Mouse (Mus musculus) C2C12 (cell line): ENCODE results near the gene Plxna1. TPM values are rescaled to one million over a fixed set of nuclear protein-coding genes. Genes with fewer than 3 reads are reported as not detected.

Experiments
- H3K27me3 ChIP-seq: one replicate; pipeline ENCODE4 v1.6.1; 2011; ENCODE audit not compliant: control insufficient read depth, insufficient read depth, insufficient read length
- H3K36me3 ChIP-seq: one replicate; pipeline ENCODE4 v1.6.1; 2011; ENCODE audit not compliant: control insufficient read depth, insufficient read depth
- H3K4me3 ChIP-seq: one replicate; pipeline ENCODE4 v1.5.1; 2011; ENCODE audit warnings: mild to moderate bottlenecking, control low read depth; ENCODE audit not compliant: poor library complexity, insufficient read depth, severe bottlenecking
- H3K79me2 ChIP-seq: one replicate; pipeline ENCODE4 v1.6.1; 2011; ENCODE audit not compliant: control insufficient read depth, insufficient read depth
- H3K79me3 ChIP-seq: one replicate; pipeline ENCODE4 v1.6.1; 2011; ENCODE audit warnings: low read depth, control low read depth
- H3ac ChIP-seq: one replicate; pipeline ENCODE3; 2011; ENCODE audit warnings: low read depth; ENCODE audit not compliant: control insufficient read depth, insufficient read length
- CEBPB ChIP-seq: IDR thresholded peaks from one replicate; pipeline ENCODE4 v1.6.1; 2011; ENCODE audit warnings: low read depth, mild to moderate bottlenecking, control low read depth, moderate library complexity
- CTCF ChIP-seq: IDR thresholded peaks from one replicate; pipeline ENCODE4 v1.5.1; 2011; ENCODE audit not compliant: control insufficient read depth, insufficient read depth, insufficient read length
- FOSL1 ChIP-seq: IDR thresholded peaks from one replicate; pipeline ENCODE4 v1.8.0; 2011; ENCODE audit warnings: mild to moderate bottlenecking, low read length; ENCODE audit not compliant: poor library complexity, insufficient read depth, severe bottlenecking
- MAX ChIP-seq: IDR thresholded peaks from one replicate; pipeline ENCODE4 v1.6.1; 2011; ENCODE audit warnings: mild to moderate bottlenecking, control low read depth
- MYOD1 ChIP-seq: IDR thresholded peaks from one replicate; pipeline ENCODE4 v1.6.1; 2011; ENCODE audit warnings: low read depth; ENCODE audit not compliant: control insufficient read depth, insufficient read length
- MYOG ChIP-seq: IDR thresholded peaks from one replicate; pipeline ENCODE4 v1.6.1; 2011; ENCODE audit not compliant: control insufficient read depth, insufficient read length; ENCODE audit errors: extremely low read depth
- USF1 ChIP-seq: IDR thresholded peaks from one replicate; pipeline ENCODE4 v1.6.1; 2011; ENCODE audit warnings: low read depth, mild to moderate bottlenecking, control low read depth, moderate library complexity
- polyA plus RNA-seq: library from polyadenylated mRNA; unstranded; fragments of >200 nt; fragmentation: generic; extraction: Trizol; gene quantifications from one replicate; pipeline ENCODE4 v1.2.1, GENCODE M21; 2012; ENCODE audit warnings: missing spikeins

Plxna1 gene
- polyA plus RNA-seq, 1 experiment = 40.9 TPM

DNA sequence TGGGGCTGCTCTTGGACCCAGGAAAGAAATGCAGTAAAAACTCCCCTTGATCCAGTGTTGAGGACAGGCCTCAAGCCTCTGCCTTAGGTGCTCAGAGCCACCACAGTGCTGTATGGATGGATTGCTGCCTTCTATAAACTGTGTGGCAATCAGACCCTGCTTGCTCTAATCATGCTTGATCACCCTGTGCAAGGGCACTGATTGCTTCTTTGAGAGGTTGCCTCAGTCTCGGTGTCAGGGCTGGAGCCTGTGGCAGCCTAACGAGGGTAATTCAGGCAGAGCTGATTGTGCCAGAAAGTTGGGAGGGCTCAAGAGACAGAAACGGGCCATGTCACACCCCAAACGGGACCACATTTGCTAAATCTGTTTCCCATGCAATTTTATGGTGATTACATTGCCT lies 47.2 kb downstream of the Plxna1 start:
- Histone ChIP-seq H3K27me3 (no peaks in the 10 kb centered on the region), H3K4me3 (no peak overlapping the region), H3K36me3 (peaks cover 33% of the 10 kb centered on the region), H3ac (no peak overlapping the region), H3K79me2 (no peaks in the 10 kb centered on the region), H3K79me3 (no peaks in the 10 kb centered on the region)
- TF ChIP-seq CTCF (no peak), MYOD1 (no peak), CEBPB (no peak), FOSL1 (no peak), MAX (no peak)

DNA sequence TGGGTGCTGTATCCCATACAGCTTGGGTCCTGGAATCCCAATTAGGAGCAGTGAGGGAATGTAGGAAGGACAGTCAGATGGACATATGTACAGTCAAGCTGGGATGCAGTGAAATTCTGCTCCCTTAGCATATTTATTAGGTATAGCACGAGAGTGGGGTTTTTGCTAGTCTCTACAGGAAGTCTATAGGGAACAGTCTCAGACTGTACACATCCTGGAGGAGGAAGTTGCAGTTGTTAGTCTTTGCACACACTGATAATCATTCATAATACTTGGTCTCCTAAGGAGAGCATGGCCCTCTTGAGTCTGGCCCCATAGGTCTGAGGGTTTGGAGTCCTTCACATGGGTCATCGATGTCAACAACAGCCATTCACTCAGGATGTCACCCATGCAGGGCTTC lies 50.9 kb downstream of the Plxna1 start:
- Histone ChIP-seq H3K4me3 (no peak overlapping the region), H3K27me3 (no peaks in the 10 kb centered on the region), H3K79me2 (no peaks in the 10 kb centered on the region), H3K79me3 (no peaks in the 10 kb centered on the region), H3ac (no peak overlapping the region), H3K36me3 (peaks cover 5% of the 10 kb centered on the region)
- TF ChIP-seq FOSL1 (no peak), USF1 (no peak), MYOD1 (no peak), MYOG (no peak), CTCF (no peak), MAX (no peak), CEBPB (no peak)

DNA sequence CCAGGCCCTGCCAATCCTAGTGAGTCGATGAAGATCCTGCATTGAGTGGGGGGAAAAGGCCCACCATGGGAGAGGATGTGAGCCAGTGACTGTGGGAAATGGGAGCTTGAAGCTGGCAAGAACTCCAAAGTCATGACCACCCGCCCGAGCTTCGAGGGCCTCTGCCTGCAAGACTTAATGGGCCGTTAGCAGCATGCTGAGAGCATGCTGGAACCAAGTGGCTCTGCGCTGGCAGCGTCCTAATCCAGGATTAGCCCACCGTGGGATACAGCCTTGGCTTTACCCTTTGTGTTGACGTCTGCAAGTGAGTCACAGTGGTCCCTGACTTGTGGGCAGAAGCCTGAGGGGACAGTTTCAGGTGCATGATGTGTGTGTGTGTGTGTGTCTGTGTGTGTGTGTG lies 52.2 kb downstream of the Plxna1 start:
- H3ac ChIP-seq = no peak overlapping the region
- H3K36me3 ChIP-seq = no peaks in the 10 kb centered on the region
- H3K4me3 ChIP-seq = no peak overlapping the region
- no peaks in the 10 kb centered on the region for H3K79me2 ChIP-seq
- no peaks in the 10 kb centered on the region for H3K27me3 ChIP-seq
- TF ChIP-seq FOSL1 (no peak), MYOD1 (no peak), MAX (no peak), CTCF (no peak), MYOG (no peak), USF1 (no peak), CEBPB (no peak)
- H3K79me3 ChIP-seq = no peaks in the 10 kb centered on the region

DNA sequence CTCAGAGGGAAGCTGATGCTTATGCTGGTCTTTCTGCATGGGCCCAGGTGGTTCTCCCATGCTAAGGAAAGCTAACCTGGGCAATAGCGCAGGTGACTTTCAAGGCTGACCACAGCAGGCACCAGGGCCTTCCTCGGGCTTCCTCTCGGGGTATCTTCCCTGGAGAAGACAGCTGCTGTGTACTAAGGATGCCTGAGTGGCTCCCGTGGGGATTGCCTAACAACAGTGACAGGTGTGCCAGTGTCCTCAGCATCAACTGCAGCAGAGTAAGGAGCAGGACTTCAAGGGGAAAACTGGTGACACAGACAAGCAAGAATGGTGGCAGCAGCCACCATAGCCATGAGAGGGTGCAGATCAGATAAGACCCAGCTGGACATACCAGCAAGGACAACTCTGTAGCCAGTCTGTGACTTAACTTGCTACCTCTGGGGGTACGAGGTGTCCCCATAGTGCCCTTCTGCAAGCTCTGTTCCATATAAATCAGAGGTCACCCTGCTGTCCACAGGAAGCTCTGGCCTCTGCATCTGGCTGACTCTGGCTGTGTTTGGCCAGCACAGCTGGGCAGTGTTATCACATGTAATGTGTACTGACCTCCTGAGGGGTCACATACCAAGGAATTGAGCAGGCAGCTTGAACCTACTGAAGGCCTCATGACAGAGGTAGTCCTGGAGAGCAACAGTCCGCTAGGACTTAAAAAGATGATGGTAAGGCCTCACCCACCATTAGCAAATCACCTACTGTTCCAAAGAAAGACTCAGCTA lies 54.0 kb downstream of the Plxna1 start:
- TF ChIP-seq CEBPB = no peak
- no peak for TF ChIP-seq MYOD1
- TF ChIP-seq MAX = no peak
- TF ChIP-seq CTCF = no peak
- TF ChIP-seq FOSL1 = no peak
- no peak for TF ChIP-seq MYOG
- TF ChIP-seq USF1 = no peak
- no peaks in the 10 kb centered on the region for H3K36me3 ChIP-seq
- no peaks in the 10 kb centered on the region for H3K27me3 ChIP-seq
- H3K4me3 ChIP-seq = no peak overlapping the region
- H3ac ChIP-seq = no peak overlapping the region
- no peaks in the 10 kb centered on the region for H3K79me3 ChIP-seq
- H3K79me2 ChIP-seq = no peaks in the 10 kb centered on the region

DNA sequence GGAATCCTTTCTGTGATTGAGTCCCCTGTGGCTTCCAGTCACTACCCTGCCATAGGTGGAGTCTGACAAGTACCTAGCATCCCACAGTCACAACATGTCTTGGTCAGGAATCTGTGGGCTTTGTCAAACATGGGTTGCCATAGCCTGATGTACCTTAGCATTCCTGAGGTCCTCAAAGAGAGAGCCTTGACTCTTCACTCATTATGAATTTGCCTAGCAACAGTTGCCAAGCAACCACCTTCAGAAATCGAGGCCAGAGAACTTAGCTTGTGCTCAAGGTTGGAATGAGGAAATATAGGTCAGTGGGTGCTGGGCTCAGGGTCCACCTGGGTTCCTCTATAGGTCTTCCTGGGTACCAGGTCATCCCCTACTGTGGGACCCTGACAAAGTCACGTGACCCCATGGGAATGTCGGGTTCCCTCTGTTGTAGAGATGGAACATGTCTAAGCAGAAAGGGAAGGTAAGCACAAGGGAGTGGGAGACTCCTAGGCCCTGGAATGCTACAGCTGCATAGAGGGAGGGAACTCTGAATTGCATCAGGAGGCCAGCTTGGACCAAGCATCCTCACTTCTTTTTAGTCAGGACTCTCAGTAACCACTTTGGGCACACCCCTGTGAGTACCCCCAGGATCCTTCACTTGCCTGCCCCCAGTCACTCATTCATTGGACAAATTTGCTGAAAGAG lies 57.9 kb downstream of the Plxna1 start:
- Histone ChIP-seq H3K27me3 (no peaks in the 10 kb centered on the region), H3ac (no peak overlapping the region), H3K79me3 (no peaks in the 10 kb centered on the region), H3K4me3 (no peak overlapping the region), H3K79me2 (no peaks in the 10 kb centered on the region), H3K36me3 (no peaks in the 10 kb centered on the region)
- TF ChIP-seq MYOG (no peak), USF1 (no peak), MAX (no peak), CTCF (no peak), FOSL1 (no peak), MYOD1 (no peak), CEBPB (no peak)
